ENCODE assay signal across 13 mouse cellular contexts in the genomic region with DNA sequence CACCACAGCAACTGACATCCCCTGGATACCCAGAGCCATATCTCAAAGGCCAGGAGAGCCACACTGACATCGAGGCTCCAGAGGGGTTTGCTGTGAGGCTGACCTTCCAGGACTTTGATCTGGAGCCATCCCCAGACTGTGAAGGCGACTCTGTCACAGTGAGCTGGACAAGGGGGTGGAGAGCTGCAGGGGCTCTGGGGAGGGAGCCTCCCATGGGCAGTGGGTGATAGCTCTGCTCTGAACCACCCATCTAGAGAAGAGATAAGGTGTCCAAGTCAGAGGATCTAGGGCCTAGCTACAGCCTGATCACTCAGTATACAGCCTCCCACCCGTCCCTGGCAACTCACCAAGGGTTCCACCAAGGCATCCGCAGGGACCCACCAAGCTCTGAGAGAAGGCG. TPM values are rescaled to one million over a fixed set of nuclear protein-coding genes. Genes with fewer than 3 reads are reported as not detected.
DNase-seq lines count a peak whose midpoint lies in the region; ATAC-seq and TF ChIP-seq lines count a peak whose summit lies in the region.
"Had no signal": no experiment of that assay in that cellular context is flagged by ENCODE, and none has a peak within 500 bp of the region (broad histone marks: within the 10 kb centered on the region; RNA-seq: fewer than 3 reads in every experiment).

No protein-coding gene starts in this region.

- no peaks in the 10 kb centered on the region for H3K27me3 ChIP-seq in heart, embryonic 10.5 days (ENCODE audit: insufficient read depth, poor library complexity, severe bottlenecking)
- H3K27me3 ChIP-seq in spleen, adult 2 months (ENCODE audit: control insufficient read depth, insufficient read depth, low read length) = no peaks in the 10 kb centered on the region
- no peaks in the 10 kb centered on the region for H3K27me3 ChIP-seq in limb, embryonic 10.5 days (ENCODE audit: low read depth, poor library complexity, severe bottlenecking)
- no peaks in the 10 kb centered on the region for H3K27me3 ChIP-seq in hindbrain, postnatal 0 days (ENCODE audit: insufficient read depth, low read length)
- H3K27me3 ChIP-seq: CH12.LX; hindbrain, embryonic 15.5 days; neural tube, embryonic 13.5 days had no signal

- WGBS in heart, embryonic 10.5 days = 71% methylated on average over 5 of the region's 5 CpGs
- WGBS in spleen, adult 2 months = 76% methylated on average over 5 of the region's 5 CpGs
- WGBS in limb, embryonic 10.5 days = 78% methylated on average over 5 of the region's 5 CpGs
- WGBS in hindbrain, postnatal 0 days = 84% methylated on average over 5 of the region's 5 CpGs

- 0 out of 2 replicates have a peak, but pooled peaks cover 14% of the 10 kb centered on the region for H3K4me1 ChIP-seq in heart, embryonic 10.5 days
- H3K4me1 ChIP-seq in spleen, adult 2 months (ENCODE audit: control insufficient read depth, insufficient read depth, insufficient read length) = no peaks in the 10 kb centered on the region; the same call in 1 of the 2 replicates
- peaks cover 9% of the 10 kb centered on the region; the same call in 1 of the 2 replicates for H3K4me1 ChIP-seq in limb, embryonic 10.5 days
- H3K4me1 ChIP-seq in hindbrain, postnatal 0 days (ENCODE audit: insufficient read depth, low read length) = no peaks in the 10 kb centered on the region
- H3K4me1 ChIP-seq: hindbrain, embryonic 15.5 days; neural tube, embryonic 13.5 days had no signal

- no peak overlapping the region for H3K4me2 ChIP-seq in hindbrain, postnatal 0 days (ENCODE audit: low read depth, low read length)
- H3K4me2 ChIP-seq: hindbrain, embryonic 15.5 days; neural tube, embryonic 13.5 days had no signal

- no peak overlapping the region for H3K9ac ChIP-seq in hindbrain, postnatal 0 days (replicated peaks; ENCODE audit: low read length)
- H3K9ac ChIP-seq: hindbrain, embryonic 15.5 days; neural tube, embryonic 13.5 days had no signal

- no peaks in the 10 kb centered on the region for H3K36me3 ChIP-seq in heart, embryonic 10.5 days
- H3K36me3 ChIP-seq in spleen, adult 2 months (ENCODE audit: control insufficient read depth, insufficient read depth, low read length) = no peaks in the 10 kb centered on the region
- no peaks in the 10 kb centered on the region for H3K36me3 ChIP-seq in limb, embryonic 10.5 days
- no peaks in the 10 kb centered on the region for H3K36me3 ChIP-seq in hindbrain, postnatal 0 days (ENCODE audit: insufficient read depth, low read length)
- H3K36me3 ChIP-seq: hindbrain, embryonic 15.5 days; neural tube, embryonic 13.5 days had no signal

- ATAC-seq in hindbrain, postnatal 0 days = no peak

- H3K9me3 ChIP-seq in heart, embryonic 10.5 days = no peaks in the 10 kb centered on the region
- no peaks in the 10 kb centered on the region for H3K9me3 ChIP-seq in limb, embryonic 10.5 days (replicated peaks)
- no peaks in the 10 kb centered on the region for H3K9me3 ChIP-seq in hindbrain, postnatal 0 days (ENCODE audit: low read length)
- H3K9me3 ChIP-seq: neural tube, embryonic 13.5 days had no signal

- TF ChIP-seq POLR2A in spleen, adult 2 months (IDR thresholded peaks at IDR 0.05; ENCODE audit: low read depth, low read length) = no peak

- DNase-seq in heart, embryonic 10.5 days (ENCODE audit: low spot score) = no peak
- no peak for DNase-seq in heart, adult 8-10 months (ENCODE audit: low spot score)
- DNase-seq in spleen, adult 2 months (ENCODE audit: low read depth in 1 of 2, low spot score in 2 of 2) = no peak
- DNase-seq in spleen, adult 12 weeks (ENCODE audit: low spot score) = no peak
- no peak for DNase-seq in limb, embryonic 10.5 days (ENCODE audit: low spot score)
- DNase-seq in yolk sac, embryonic 10.5 days (ENCODE audit: low spot score) = peak; percentile 67
- DNase-seq in hindbrain, postnatal 0 days (ENCODE audit: low spot score) = no peak
- DNase-seq in layer of hippocampus, postnatal 14 days (ENCODE audit: low spot score in 2 of 2) = no peak
- DNase-seq: cerebellum, adult 2 months; right cerebral cortex, postnatal 4 days had no signal

- peak overlapping the region; percentile 44; the same call in 1 of the 2 replicates for H3K27ac ChIP-seq in heart, embryonic 10.5 days
- H3K27ac ChIP-seq in spleen, adult 2 months (ENCODE audit: insufficient read depth, low read length) = peak overlapping the region; percentile 16; the same call in 1 of the 2 replicates
- peak overlapping the region; percentile 82 for H3K27ac ChIP-seq in limb, embryonic 10.5 days
- H3K27ac ChIP-seq in hindbrain, postnatal 0 days = no peak overlapping the region
- H3K27ac ChIP-seq: hindbrain, embryonic 15.5 days; neural tube, embryonic 13.5 days had no signal

- no peak overlapping the region for H3K4me3 ChIP-seq in heart, embryonic 10.5 days
- H3K4me3 ChIP-seq in spleen, adult 2 months (ENCODE audit: extremely low read depth, insufficient read depth, insufficient read length) = no peak overlapping the region
- no peak overlapping the region for H3K4me3 ChIP-seq in limb, embryonic 10.5 days
- H3K4me3 ChIP-seq in hindbrain, postnatal 0 days (ENCODE audit: low read length) = no peak overlapping the region
- H3K4me3 ChIP-seq: hindbrain, embryonic 15.5 days; neural tube, embryonic 13.5 days had no signal

- TF ChIP-seq CTCF in spleen, adult 2 months (IDR thresholded peaks at IDR 0.05; ENCODE audit: extremely low read depth, insufficient read depth, insufficient read length, insufficient replicate concordance) = no peak
- no peak for TF ChIP-seq CTCF in hindbrain, postnatal 0 days (IDR thresholded peaks at IDR 0.05; ENCODE audit: low read depth)

RNA-seq across cellular contexts. Expression of a gene that starts 1.0 kb away (rescaled TPM):
- polyA plus RNA-seq in heart, embryonic 10.5 days (2016; fragmentation: Nextera tagmentation; extraction: Ambion mirVana) = 0.39 and 0.83 TPM in 2 replicates
- total RNA-seq in heart, adult 8-10 months (2022) = 1 to 10 TPM; 1.1 to 2.1 (median 1.9) TPM
- polyA plus RNA-seq in spleen, adult 2 months (2012; rRNA removed) = 1.3 and 1.5 TPM in 2 replicates
- 0.69 and 0.84 TPM in 2 replicates for polyA plus RNA-seq in limb, embryonic 10.5 days (2016; fragmentation: Nextera tagmentation; extraction: Ambion mirVana)
- 0.31 and 0.68 TPM in 2 replicates for total RNA-seq in hindbrain, postnatal 0 days (2014; rRNA removed)
- 0.39 and 0.41 TPM in 2 replicates for polyA plus RNA-seq in hindbrain, postnatal 0 days (2015; fragmentation: Nextera tagmentation; extraction: Ambion mirVana)
- total RNA-seq in layer of hippocampus, postnatal 14 days (2021) = under 1 TPM; 0.12 to 0.28 TPM

RNA-seq across cellular contexts. Expression of a gene that starts 18.3 kb away (rescaled TPM):
- polyA plus RNA-seq in heart, embryonic 10.5 days (2016; fragmentation: Nextera tagmentation; extraction: Ambion mirVana) = 0.05 and 0.31 TPM in 2 replicates
- total RNA-seq in heart, adult 8-10 months (2022) = 10 to 100 TPM; 11.2 to 14.1 (median 13.0) TPM
- 17.8 and 20.1 TPM in 2 replicates for polyA plus RNA-seq in spleen, adult 2 months (2012; rRNA removed)
- 0.06 and 0.26 TPM in 2 replicates for polyA plus RNA-seq in limb, embryonic 10.5 days (2016; fragmentation: Nextera tagmentation; extraction: Ambion mirVana)
- total RNA-seq in hindbrain, postnatal 0 days (2014; rRNA removed) = 0.42 and 1.0 TPM in 2 replicates
- 0.73 and 0.83 TPM in 2 replicates for polyA plus RNA-seq in hindbrain, postnatal 0 days (2015; fragmentation: Nextera tagmentation; extraction: Ambion mirVana)
- total RNA-seq in layer of hippocampus, postnatal 14 days (2021) = 1 to 10 TPM in 1 of 2 experiments, under 1 TPM in 1; 0.91 to 1.3 TPM

RNA-seq across cellular contexts. Expression of a gene that starts 29.3 kb away (rescaled TPM):
- polyA plus RNA-seq in heart, embryonic 10.5 days (2016; fragmentation: Nextera tagmentation; extraction: Ambion mirVana) = 1.3 and 3.3 TPM in 2 replicates
- total RNA-seq in heart, adult 8-10 months (2022) = 1 to 10 TPM in 1 of 4 experiments, under 1 TPM in 3; 0.24 to 1.4 (median 0.56) TPM
- polyA plus RNA-seq in spleen, adult 2 months (2012; rRNA removed) = 0.68 and 0.95 TPM in 2 replicates
- 2.1 and 5.4 TPM in 2 replicates for polyA plus RNA-seq in limb, embryonic 10.5 days (2016; fragmentation: Nextera tagmentation; extraction: Ambion mirVana)
- total RNA-seq in hindbrain, postnatal 0 days (2014; rRNA removed) = 338 and 342 TPM in 2 replicates
- 171 and 184 TPM in 2 replicates for polyA plus RNA-seq in hindbrain, postnatal 0 days (2015; fragmentation: Nextera tagmentation; extraction: Ambion mirVana)
- total RNA-seq in layer of hippocampus, postnatal 14 days (2021) = 100 to 1,000 TPM; 283 to 312 TPM

RNA-seq across cellular contexts. Expression of a gene that starts 48.3 kb away (rescaled TPM):
- polyA plus RNA-seq in heart, embryonic 10.5 days (2016; fragmentation: Nextera tagmentation; extraction: Ambion mirVana) = 0.34 and 2.2 TPM in 2 replicates
- total RNA-seq in heart, adult 8-10 months (2022) = 10 to 100 TPM; 21.5 to 26.8 (median 24.0) TPM
- 30.0 and 39.4 TPM in 2 replicates for polyA plus RNA-seq in spleen, adult 2 months (2012; rRNA removed)
- 0.13 and 0.73 TPM in 2 replicates for polyA plus RNA-seq in limb, embryonic 10.5 days (2016; fragmentation: Nextera tagmentation; extraction: Ambion mirVana)
- 0.89 and 4.7 TPM in 2 replicates for total RNA-seq in hindbrain, postnatal 0 days (2014; rRNA removed)
- polyA plus RNA-seq in hindbrain, postnatal 0 days (2015; fragmentation: Nextera tagmentation; extraction: Ambion mirVana) = 0.49 and 1.2 TPM in 2 replicates
- 1 to 10 TPM; 1.7 to 2.2 TPM for total RNA-seq in layer of hippocampus, postnatal 14 days (2021)

Comparison
In these comparisons a context has a peak if more than half of its experiments do, and no peak if none do; other contexts are left out.
1. RNA of a gene that starts 18.3 kb away (polyA plus RNA-seq): 17.8 to 20.1 TPM in spleen, adult 2 months; 0.73 to 0.83 TPM in hindbrain, postnatal 0 days, 0.05 to 0.31 TPM in heart, embryonic 10.5 days and 0.06 to 0.26 TPM in limb, embryonic 10.5 days; every median in the first group is over 10 times any median in the second.
2. RNA of a gene that starts 29.3 kb away (polyA plus RNA-seq): 171 to 184 TPM in hindbrain, postnatal 0 days; 2.1 to 5.4 TPM in limb, embryonic 10.5 days, 1.3 to 3.3 TPM in heart, embryonic 10.5 days and 0.68 to 0.95 TPM in spleen, adult 2 months; every median in the first group is over 10 times any median in the second.